19 mouse cellular contexts compared by ENCODE assay signal in the genomic region with DNA sequence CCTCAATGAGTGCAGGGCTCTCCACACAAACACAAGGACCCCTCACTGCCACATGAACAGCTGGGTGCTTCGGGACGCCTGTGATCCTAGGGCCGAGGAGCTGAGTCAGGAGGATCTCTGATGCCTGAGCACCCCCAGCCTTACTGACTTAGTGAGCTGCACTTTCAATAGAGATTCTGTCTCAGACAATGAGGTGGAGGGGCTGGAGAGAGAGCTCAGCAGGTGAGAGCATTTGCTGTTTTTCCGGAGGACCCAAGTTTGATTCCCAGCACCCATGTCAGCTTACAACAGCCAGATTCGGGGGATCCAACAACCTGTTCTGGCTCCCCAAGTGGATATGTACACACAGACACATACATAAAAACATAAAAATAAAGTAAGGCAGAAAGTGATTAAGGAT. TPM values are rescaled to one million over a fixed set of nuclear protein-coding genes. Genes with fewer than 3 reads are reported as not detected.
A peak's percentile ranks its signal among the peaks of the same experiment; 100 is the strongest.
DNase-seq lines count a peak whose midpoint lies in the region; ATAC-seq lines count a peak whose summit lies in the region.
"Had no signal": no experiment of that assay in that cellular context is flagged by ENCODE, and none has a peak within 500 bp of the region (broad histone marks: within the 10 kb centered on the region; RNA-seq: fewer than 3 reads in every experiment).

No protein-coding gene starts in this region.

- no peak for ATAC-seq in midbrain, embryonic 11.5 days (ENCODE audit: low FRiP score)
- ATAC-seq in midbrain, embryonic 13.5 days = no peak
- ATAC-seq: activated CD4-positive, CD25-positive, alpha-beta regulatory T cell, adult 4 months; CD4-positive, CD25-positive, alpha-beta regulatory T cell, adult 4 months; Patski had no signal

- no peak overlapping the region for H3K9ac ChIP-seq in midbrain, embryonic 11.5 days (ENCODE audit: low read length)
- no peak overlapping the region for H3K9ac ChIP-seq in midbrain, embryonic 13.5 days (replicated peaks)

- no peak overlapping the region for H3K27ac ChIP-seq in midbrain, embryonic 11.5 days (ENCODE audit: low read depth, low read length)
- no peak overlapping the region for H3K27ac ChIP-seq in midbrain, embryonic 13.5 days

- no peak overlapping the region for H3K4me2 ChIP-seq in midbrain, embryonic 11.5 days
- no peak overlapping the region for H3K4me2 ChIP-seq in midbrain, embryonic 13.5 days (replicated peaks)

- WGBS in midbrain, embryonic 11.5 days = 96% methylated on average over 5 of the region's 5 CpGs
- WGBS in midbrain, embryonic 13.5 days = 93% methylated on average over 5 of the region's 5 CpGs

- H3K4me1 ChIP-seq in midbrain, embryonic 11.5 days (ENCODE audit: control insufficient read depth, insufficient read depth, low read length) = no peaks in the 10 kb centered on the region
- no peaks in the 10 kb centered on the region for H3K4me1 ChIP-seq in midbrain, embryonic 13.5 days (replicated peaks)

- no peaks in the 10 kb centered on the region; the same call in 1 of the 2 replicates for H3K36me3 ChIP-seq in midbrain, embryonic 11.5 days (ENCODE audit: control insufficient read depth, insufficient read depth, low read length)
- peaks cover 77% of the 10 kb centered on the region for H3K36me3 ChIP-seq in midbrain, embryonic 13.5 days

- no peaks in the 10 kb centered on the region for H3K9me3 ChIP-seq in midbrain, embryonic 11.5 days (ENCODE audit: control insufficient read depth, low read length)
- no peaks in the 10 kb centered on the region for H3K9me3 ChIP-seq in midbrain, embryonic 13.5 days
- H3K9me3 ChIP-seq: G1E had no signal

- no peaks in the 10 kb centered on the region for H3K27me3 ChIP-seq in midbrain, embryonic 11.5 days (ENCODE audit: control insufficient read depth, insufficient read depth, low read length)
- H3K27me3 ChIP-seq in midbrain, embryonic 13.5 days = no peaks in the 10 kb centered on the region
- H3K27me3 ChIP-seq: CH12.LX, Patski had no signal

- no peak overlapping the region for H3K4me3 ChIP-seq in midbrain, embryonic 11.5 days (ENCODE audit: low read depth, low read length)
- H3K4me3 ChIP-seq in midbrain, embryonic 13.5 days (replicated peaks) = no peak overlapping the region

- peak; percentile 57 for DNase-seq in heart, adult 11 months
- no peak for DNase-seq in heart, adult 8-10 months (ENCODE audit: low spot score)
- DNase-seq in midbrain, embryonic 11.5 days (ENCODE audit: low spot score, missing footprints) = peak; percentile 59
- DNase-seq: adrenal gland, adult 2 months; adrenal gland, adult 8-10 months; adrenal gland, postnatal 10 days; adrenal gland, postnatal 14 days; adrenal gland, postnatal 25 days; adrenal gland, postnatal 36 days; B cell, adult 2 months; cerebellum, adult 11 months; cerebellum, adult 11-12 months; cerebellum, adult 18-20 months had no signal

RNA-seq across cellular contexts. Expression of a gene that starts 24.1 kb away (rescaled TPM):
- 10 to 100 TPM; 25.1 to 29.9 (median 27.1) TPM for total RNA-seq in heart, adult 8-10 months (2022)
- 26.5 and 27.1 TPM in 2 replicates for polyA plus RNA-seq in midbrain, embryonic 11.5 days (2014; fragmentation: Nextera tagmentation; extraction: Ambion mirVana)
- 21.6 and 22.5 TPM in 2 replicates for polyA plus RNA-seq in midbrain, embryonic 13.5 days (2015; fragmentation: Nextera tagmentation; extraction: Ambion mirVana)

RNA-seq across cellular contexts. Expression of a gene that starts 35.6 kb away (rescaled TPM):
- 10 to 100 TPM in 3 of 4 experiments, 1 to 10 TPM in 1; 9.3 to 12.9 (median 11.0) TPM for total RNA-seq in heart, adult 8-10 months (2022)
- 286 TPM in 2 replicates for polyA plus RNA-seq in midbrain, embryonic 11.5 days (2014; fragmentation: Nextera tagmentation; extraction: Ambion mirVana)
- 110 and 133 TPM in 2 replicates for polyA plus RNA-seq in midbrain, embryonic 13.5 days (2015; fragmentation: Nextera tagmentation; extraction: Ambion mirVana)
